Mouse (Mus musculus): Measurements from ENCODE around the gene Erf.

DNA sequence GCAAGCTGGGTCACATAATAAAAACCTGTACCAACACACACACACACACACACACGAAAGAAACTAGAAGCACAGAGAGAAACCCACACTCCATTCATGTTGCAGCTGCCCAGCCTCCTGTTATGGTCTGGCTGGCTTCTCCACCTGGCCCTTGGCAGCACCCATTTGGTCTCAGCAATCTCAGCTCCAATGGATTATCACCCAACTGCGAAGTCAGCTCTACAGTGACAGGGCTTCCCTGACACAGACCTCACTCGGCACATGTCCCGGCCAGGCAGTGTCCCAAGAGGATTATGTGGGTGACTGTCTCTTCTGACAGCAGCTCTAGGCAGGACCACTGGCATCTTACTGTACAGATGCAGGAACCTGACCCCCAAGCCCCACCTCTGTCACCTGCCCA, 40.1 kb downstream of the Erf start:
- no peak for TF ChIP-seq CTCF (conservative IDR thresholded peaks at IDR 0.05; ENCODE audit: low read length)
- no peak for TF ChIP-seq NANOG (IDR thresholded peaks at IDR 0.05; ENCODE audit: borderline replicate concordance, low read length)

Measured in E14TG2a.4 (cell line).